Mouse (Mus musculus): ENCODE results near the gene Vwa3a.
"Not testable (repeated sequence)": the region's sequence is repeated elsewhere in the genome, so short reads cannot be mapped to it uniquely, and the experiment has no call there.

Vwa3a gene

DNA sequence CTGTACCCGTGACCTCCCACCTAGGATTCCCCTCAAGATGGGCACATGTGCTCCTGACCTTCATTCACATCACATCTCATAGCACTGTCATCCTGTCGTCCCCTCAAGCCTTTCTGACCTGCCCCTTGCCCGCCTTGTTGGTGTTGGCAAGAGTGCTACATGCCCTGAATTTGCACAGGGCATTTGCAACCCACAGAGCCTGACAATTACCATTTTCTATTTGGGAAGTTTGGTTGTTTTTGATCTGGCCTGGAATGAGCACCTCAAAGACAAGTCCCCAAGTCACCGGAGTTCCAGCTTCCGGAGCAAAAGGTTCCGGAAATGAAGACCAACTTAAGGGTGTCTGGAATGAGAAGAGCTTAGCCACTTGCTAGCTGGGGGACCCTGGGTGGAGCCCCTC is at the start of gene Vwa3a:
Gene Vwa3a (plus strand): TSS at position 301 of the 400 bp plus-strand sequence.
- no peak for DNase-seq (ENCODE audit: low read depth)

DNA sequence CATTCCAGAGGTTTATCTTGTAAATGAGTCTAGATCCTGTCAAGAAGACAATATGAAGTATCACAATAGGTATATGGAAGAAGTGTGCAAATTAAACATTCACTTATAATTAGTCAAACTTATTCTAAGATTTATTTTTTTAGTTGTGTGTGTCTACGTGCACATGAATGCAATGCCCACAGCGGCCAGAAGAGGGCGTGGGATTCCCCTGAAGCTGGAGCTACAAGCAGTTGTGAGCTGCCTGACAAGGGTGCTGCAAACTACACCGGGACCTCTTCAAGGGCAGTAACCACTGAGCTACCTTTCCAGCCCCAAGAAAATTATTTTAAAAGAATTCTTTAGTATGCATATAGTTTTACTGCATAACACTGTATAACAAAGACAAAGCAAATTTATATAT is 48.5 kb upstream of the Vwa3a start:
- peak; percentile 28 for DNase-seq (ENCODE audit: low read depth)

DNA sequence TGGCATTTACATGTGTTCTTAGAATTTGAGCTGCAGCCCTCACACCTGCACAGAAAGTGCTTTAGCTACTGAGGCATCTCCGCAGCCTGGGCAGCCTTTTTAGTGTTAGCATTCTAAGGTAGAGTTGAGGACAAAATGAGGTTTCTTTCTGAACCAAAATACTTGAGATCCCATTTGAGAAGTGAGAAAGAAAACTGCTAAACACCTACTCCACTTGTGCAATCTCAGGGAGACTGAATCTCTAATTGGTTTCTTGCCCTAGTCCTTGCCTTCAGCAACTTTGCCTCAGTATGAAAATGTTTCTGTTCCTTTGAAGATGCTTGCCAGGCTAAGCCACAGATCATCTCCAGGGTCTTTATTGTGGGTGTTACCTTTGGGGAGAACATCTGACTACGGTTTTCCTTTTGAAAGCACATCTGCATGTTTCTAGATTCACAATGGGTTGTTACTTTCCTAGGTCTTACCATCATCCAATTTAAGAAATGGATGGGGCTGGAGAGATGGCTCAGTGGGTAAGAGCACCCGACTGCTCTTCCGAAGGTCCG is 45.2 kb upstream of the Vwa3a start:
- DNase-seq (ENCODE audit: low read depth), result no peak

DNA sequence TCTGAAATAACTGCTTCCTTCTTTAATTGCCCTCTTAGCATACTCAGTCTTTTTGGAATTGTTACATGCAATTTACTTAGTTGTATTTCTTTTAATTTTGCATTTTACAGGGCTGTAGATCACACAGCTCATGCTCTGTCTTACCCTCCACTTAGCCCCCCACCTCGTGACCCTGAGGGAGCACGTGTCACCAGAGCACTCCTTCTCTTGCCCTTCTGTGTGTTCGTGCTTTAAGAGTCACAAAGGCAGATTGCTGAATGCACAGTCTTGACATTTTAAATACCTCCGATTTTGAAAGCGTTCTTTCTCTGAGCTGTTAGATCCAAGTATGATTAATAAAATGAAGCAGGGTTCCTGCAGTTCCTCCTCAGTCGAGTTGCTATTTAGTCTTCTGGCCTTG is 43.9 kb upstream of the Vwa3a start:
- no peak for DNase-seq (ENCODE audit: low read depth)

DNA sequence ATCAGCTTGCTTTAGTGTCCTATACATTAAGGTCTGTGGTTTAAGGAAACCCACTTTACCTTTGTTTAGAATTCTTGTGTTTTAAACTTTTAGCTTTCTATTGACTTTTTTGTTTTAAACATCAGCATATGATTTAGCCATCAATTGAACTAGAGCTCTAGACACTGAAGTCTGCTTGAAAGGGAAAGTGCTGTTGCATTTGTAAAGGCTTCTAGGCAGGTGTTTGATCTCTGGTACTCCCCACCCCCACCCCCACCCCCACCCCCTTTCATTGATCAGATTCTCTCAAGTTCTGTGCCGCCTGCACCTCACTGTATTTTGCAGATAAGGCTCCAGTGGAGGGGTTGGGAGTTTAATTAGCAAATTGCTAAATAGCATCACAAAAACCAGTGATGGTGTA is 43.5 kb upstream of the Vwa3a start:
- no peak for DNase-seq (ENCODE audit: low read depth)

DNA sequence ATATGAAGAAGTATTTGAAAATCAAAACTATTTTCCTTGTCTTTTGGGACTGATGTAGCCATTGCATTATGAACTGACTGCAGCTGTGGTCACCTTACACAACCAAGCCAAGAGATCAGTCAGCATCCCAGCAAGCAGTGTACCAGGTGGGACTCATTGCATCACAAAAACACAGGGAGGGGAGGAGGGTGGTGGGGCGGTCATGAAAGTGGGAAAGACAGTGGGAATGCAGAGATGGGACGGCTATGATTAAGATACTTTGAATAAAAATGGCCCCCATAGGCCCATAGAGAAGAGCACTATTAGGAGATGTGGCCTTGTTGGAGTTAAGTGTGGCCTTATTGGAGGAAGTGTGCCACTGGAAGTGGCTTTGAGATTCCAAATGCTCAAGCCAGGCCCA is 42.8 kb upstream of the Vwa3a start:
- DNase-seq (ENCODE audit: low read depth), result no peak

DNA sequence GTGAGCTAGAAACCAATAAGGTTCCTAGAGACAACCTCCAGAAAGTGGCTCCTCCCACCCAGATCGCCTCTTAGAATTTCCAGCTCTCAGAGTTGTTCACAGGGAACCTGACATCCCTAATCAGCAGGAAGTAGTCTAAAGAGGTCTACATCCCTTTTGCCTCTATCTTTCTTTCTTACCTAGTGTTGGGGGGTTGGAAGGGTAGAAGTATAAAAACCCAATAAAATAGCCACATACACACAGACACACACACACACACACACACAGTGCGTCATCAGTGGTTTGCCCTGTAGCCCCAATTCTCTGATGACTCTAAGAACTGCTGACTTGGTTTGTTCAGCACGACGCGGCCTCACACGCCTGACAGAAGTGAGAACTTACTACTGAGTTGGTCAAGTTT is 39.5 kb upstream of the Vwa3a start:
- no peak for DNase-seq (ENCODE audit: low read depth)

DNA sequence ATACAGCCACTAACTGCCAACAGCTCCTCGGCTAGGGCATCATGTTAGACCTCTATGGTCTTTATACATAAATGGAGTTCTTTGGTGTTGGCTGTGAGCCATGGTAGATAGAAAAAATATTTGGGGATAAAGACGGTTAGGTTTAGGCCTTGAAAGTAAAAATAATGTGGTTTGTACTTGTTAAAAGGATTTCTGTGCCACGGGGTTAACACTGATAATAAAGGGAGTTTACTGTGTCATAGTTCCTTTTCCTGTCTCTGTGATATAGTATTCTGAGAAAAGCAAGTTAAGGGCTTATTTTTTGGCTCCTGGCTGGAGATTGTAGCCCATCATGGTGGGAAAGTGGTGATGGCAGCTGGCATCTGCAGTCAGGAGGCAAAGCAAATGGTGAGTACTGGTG is 35.2 kb upstream of the Vwa3a start:
- no peak for DNase-seq (ENCODE audit: low read depth)

DNA sequence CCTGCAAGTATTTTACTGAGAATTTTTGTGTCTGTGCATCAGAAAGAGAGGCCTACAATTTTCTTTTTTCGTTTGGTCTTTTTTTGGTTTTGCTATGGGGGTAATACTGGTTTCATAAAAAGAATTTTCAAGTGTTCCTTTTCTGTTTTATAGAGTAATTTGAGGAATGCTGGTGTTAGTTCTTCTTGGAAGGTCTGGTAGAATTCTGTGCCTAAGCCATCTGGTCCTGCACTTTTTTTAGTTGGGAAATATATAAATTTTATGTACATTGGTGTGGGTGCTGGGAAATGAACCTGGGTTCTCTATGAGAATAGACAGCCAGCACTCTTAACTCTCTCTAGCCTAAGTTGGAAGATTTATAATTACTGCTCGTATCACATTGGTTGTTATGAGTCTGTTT is 27.0 kb upstream of the Vwa3a start:
- no peak for DNase-seq (ENCODE audit: low read depth)

DNA sequence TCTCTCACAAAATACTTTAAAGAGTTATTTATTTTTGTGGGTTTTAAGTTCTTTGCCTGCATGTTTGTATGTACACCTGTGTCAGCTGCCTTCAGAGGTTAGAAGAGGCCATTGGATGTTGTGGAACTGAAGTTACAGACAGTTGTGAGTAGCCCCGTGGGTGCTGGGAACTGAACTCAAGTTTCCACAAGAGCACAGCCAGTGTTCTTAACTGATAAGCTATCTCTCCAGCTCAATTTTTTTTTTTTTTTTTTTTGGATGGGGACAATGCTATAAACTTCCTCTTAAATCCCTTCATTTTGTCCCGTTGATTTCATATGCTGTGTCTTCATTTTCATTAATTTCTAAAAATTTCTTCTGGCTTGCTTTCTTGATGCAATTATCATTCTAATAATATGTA is 25.9 kb upstream of the Vwa3a start:
- no peak for DNase-seq (ENCODE audit: low read depth)

DNA sequence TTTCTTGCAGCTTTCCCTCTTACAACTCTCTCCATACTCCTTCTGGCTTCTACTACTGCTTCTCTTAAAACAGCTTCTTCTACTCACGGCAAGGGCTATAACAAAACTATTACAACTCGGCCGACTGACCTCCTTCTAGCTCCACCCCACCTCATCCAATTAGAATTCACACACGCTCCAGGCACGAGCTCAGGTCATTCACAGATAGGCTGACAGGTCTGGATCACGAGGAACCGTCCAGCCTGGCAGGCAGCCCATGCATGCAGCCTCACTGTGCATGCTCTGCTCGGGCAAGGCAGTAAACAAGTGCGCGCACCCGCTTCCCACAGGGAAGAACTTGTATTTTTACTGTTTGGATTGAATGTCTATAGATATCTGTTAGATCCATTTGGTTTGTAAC is 25.2 kb upstream of the Vwa3a start:
- DNase-seq (ENCODE audit: low read depth), result not testable (repeated sequence)

DNA sequence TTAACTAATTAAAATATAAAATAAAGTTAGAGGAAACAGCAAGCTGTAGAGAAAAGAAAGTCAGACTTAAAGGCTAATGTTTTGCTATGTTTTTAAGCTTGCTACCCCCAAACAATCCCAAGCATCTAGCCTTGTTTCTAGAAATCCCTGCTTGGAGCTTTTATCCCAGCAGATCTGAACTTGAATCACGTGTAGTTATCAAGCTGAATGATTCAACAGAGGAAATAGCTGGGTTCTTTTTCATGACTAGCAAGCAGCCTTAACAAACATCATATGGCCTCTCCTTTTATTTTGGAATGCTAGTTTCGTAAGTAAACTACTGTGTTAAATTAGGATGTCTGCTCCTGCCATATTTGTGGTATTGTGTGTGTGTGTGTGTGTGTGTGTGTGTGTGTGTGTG is 21.9 kb upstream of the Vwa3a start:
- DNase-seq (ENCODE audit: low read depth), result no peak

DNA sequence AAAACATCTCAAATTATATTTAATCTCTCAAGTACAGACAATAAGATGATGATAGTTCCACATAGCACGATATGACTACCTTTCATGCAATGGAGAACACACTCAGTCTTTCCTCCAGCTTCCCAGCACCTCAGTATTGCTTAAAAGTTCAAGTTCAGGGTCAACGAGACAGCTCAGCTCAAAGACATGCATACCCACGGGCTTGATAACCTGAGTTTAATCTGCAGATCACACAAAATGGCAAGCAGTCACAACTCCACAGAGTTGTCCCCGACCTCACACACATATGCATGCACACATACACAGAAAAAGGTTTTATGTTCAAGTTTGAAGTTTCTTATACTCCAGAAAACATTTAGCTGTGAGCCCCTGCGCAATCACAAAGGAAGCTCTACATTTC is 18.1 kb upstream of the Vwa3a start:
- DNase-seq (ENCODE audit: low read depth), result no peak

DNA sequence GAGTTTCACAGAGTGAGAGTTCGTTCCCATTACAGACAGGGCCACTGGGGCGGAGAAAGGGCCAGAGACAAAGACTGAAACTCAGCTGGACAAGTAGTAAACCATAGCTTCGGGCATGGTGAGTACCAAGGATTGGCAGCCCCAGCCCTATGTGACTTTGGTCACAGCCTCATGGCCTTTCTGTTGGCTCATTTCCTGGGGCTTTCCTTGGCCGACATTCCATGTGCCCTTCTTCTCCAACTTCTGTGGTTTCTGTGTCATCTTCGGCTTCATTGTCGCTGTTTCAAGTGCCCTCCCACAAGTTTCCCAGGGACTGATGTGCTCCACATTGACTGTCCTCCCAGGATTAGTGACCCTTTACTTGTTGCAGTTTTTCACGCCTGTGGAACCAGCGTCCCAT is 17.7 kb upstream of the Vwa3a start:
- no peak for DNase-seq (ENCODE audit: low read depth)

DNA sequence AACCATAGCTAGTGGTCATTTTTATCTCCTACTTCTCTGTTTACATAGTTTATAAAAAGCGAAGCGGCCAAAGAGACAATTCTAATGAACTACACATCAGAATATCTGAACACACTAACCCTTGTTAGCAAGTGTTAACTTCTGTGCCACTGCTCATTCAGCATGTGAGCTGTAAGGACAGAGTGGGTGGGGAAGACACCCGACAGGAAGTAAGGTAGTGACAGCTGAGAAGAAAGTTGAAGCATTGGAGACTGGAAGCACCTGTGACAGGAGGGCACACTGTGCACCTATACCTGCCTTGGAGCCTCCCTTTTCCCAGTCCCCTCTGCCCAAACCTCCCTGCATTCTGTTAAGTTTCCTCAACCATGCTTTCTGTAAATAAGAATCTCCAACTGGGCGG is 17.1 kb upstream of the Vwa3a start:
- no peak for DNase-seq (ENCODE audit: low read depth)

DNA sequence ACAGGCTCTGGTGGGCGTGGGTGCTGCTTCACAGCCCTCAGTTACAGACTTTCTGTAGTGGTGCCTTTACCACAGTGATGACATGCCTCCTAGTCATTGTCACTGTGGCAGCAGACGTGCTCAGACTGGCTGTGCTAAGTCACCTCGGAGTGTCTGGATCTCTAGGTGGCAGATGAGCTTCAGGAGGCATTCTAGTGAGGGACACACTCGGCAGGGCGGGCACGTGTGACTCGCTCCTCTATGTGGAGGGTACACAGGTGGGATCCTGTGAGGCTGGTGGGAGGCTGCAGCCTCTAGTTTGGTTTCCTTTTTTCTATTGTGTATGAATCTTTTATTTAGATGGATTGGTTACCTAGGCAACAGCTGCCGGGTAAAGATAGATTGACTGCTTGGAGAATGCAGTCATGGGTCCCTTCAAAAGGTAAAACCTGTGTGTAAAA is 16.3 kb upstream of the Vwa3a start:
- peak; percentile 17 for DNase-seq (ENCODE audit: low read depth)

DNA sequence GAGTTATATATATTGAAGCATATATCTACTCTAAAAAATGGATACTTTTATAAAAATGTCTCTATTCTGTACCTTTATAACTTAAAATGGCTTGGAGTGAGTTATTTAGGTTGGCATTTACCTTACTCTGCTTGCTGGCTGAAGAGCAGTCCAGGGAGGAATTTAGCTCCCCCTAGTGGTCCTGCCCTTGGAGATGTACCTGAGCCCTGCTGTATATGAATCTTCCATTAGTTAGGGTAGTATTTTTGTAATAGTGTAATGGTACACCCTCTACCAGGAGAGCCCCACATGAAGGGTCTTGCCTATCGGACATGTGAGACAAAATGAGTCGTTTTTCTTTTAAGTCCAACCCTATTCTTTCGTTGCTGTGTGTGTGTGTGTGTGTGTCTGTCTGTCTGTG is 11.5 kb upstream of the Vwa3a start:
- peak; percentile 73 for DNase-seq (ENCODE audit: low read depth)

DNA sequence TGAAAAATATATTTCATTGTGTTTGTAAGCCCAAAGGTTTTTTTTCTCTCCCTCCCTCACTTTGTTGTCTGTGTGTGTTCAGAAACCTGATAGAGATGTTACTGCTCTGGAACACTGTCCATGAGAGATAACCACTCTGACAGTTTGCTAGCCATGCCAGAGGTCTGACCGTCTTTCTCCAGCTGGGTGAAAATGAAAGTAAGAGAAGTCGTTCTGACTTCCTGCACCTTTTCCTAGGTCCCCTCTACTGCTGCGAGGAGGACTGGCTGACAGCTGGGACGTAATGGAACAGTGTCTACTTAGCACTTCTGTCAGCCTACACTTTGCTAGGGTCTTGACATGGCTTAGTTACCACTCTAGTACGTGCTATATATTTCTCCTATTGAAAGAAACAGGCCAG is 9.5 kb upstream of the Vwa3a start:
- peak; percentile 59 for DNase-seq (ENCODE audit: low read depth)

DNA sequence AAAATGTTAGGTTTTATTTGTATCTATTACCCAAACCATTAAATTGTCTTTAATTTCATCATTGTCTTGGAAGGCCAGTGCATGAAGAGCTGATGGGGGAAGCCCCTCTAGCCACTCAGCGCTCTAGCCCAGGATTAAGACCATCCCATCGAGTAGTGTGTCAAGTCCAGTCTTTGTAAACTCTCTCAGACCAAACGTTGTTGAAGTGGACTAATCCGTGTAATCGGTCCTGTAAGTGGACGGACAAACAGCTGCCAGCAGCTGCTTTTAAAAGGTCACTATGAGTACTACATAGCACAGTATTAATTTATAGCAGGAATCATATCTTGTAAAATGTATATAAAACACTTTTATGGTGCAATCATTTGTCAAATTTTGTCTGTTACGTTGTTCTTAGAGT is 6.2 kb upstream of the Vwa3a start:
- DNase-seq (ENCODE audit: low read depth), result no peak

DNA sequence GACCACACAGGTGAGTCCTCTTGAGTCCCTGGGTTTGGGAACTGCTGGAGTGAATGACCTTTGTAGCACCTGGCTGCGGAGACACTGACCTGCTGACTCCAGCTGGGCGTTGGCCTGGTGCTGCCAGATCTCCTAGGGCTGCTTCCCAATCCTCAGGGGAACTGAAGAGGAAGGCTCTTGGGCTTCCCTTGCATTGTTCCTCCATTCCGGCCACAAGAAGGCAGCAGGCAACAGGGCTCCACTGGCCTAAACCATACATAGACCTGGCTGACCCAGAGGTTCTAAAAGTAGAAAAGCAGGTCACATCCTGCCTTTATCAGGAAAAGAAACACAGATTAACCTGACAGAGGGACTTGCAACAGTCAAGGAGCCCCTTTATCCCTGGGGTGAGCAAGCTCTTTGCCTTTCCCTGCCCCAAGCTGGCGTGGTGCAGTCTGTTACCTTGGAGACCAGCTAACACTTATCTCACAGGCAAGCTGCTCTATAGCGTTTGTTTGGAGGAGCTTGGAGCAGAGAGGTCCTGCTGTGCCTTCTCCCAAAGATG is 512 bp downstream of the Vwa3a start:
- DNase-seq (ENCODE audit: low read depth), result no peak

DNA sequence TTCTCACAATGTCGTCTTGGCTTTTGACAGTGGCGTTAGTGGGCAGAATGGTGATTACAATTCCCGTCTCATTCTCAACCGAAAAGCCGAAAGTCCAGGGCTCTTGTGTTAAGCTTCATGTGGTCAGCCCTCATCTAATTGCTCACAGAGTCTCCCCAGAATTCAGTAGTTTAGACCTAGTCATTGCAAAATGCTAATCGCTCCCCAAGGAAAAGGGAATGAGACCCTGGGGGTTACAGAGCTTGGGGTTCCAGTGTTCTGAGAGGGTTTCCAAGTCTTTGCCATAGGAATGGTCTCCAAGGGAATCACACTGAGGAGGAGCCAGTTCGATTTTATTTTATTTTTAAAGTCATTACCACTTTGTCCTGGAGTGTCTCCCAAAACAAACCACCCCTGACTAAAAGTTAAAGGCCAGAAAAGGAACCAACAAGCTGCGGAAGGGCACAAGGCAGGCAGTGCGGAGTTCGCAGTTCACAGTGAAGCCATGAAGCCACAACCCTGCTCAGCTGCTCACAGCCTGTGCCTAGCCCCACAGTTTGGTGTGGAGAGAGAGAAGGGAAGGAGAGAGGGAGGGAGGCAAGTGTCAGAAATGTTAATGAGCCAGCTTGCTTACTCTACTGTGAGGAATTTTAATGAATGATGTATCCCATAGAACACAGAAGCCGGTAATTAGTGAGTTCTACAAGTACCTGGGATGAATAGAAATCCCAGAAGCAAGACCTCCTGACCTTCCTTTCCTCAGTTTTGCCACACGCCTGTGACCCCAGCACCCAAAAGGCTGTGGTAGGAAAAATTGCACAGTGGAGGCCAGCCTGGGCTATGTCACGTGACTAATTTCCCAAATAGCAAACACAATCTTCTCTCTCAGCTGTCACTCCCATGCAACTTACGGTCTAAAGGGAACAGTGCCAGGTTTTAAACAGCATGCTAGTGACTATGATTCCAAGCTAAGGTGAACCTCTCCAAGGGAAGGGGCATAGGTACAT is 4.5 kb downstream of the Vwa3a start:
- no peak for DNase-seq (ENCODE audit: low read depth)

DNA sequence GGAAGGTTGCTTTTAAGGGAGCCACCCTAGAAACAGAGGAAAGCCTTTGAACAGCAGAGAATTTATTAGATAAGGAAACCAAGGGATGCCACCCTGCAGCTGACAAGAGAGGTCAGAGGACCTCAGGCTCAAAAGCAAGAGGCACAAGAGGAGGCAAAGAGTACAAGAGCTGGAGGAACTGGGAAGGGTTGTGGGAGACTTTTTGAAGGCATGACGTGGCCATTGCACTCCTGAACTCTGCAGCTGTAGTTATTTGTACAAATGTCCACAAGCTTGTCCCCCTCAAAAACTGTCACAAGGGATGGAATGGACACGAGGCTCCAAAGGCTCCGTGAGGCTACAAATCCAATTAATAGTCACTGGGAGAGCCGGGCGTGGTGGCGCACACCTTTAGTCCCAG is 5.5 kb downstream of the Vwa3a start:
- no peak for DNase-seq (ENCODE audit: low read depth)

DNA sequence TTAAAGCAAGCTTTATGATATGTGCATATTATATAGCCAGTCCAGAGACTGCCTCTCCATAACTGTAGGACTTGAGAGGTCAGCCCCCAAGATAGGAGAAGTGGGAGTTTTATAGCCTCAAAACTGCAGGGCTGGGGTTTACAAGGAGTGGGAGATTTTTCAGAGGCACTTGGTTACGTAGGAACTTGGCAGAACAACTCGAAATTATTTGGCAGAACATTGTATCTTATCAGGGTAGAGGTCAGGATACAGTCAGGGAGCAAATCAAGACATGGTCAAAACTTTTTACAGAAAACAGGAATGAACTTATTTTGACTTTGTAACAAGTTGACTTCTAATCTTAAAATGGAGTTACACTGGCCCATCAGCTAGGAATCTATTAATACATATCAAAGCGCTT is 6.9 kb downstream of the Vwa3a start:
- DNase-seq (ENCODE audit: low read depth), result no peak
